Mouse (Mus musculus) CH12.LX (cell line): ENCODE data around the gene Uqcrq. TPM values are rescaled to one million over a fixed set of nuclear protein-coding genes. Genes with fewer than 3 reads are reported as not detected.

Source experiments
- DNase-seq: peaks from one replicate; pipeline ENCODE4 v3.0.0-alpha.2; 2013; ENCODE audit errors: extremely low read depth
- H3K27ac ChIP-seq: 2 replicates; pipeline ENCODE4 v1.5.1; 2012; ENCODE audit warnings: low read depth, mild to moderate bottlenecking, control low read depth, moderate library complexity; ENCODE audit not compliant: insufficient read depth
- H3K27me3 ChIP-seq: replicated peaks from 2 replicates; pipeline ENCODE3; 2012; ENCODE audit warnings: inconsistent platforms
- H3K36me3 ChIP-seq, 2 experiments: replicated peaks in 1 of 2; 2 replicates each; pipeline versions ENCODE3 to v1.6.1; 2012; ENCODE audit warnings: inconsistent platforms in 1 of 2, low read length in 1 of 2, mild to moderate bottlenecking in 1 of 2, mixed read lengths in 1 of 2, moderate library complexity in 1 of 2; ENCODE audit not compliant: control insufficient read depth in 1 of 2, insufficient read depth in 1 of 2
- H3K4me1 ChIP-seq, 2 experiments: 2 replicates each; pipeline ENCODE4 v1.6.1; 2012; ENCODE audit warnings: inconsistent platforms in 1 of 2, moderate library complexity in 1 of 2; ENCODE audit not compliant: insufficient read depth in 2 of 2, control insufficient read depth in 1 of 2
- H3K4me2 ChIP-seq: 2 replicates; pipeline ENCODE4 v1.6.1; 2012; ENCODE audit warnings: low read depth, mild to moderate bottlenecking, control low read depth; ENCODE audit not compliant: poor library complexity, insufficient read depth, severe bottlenecking
- H3K4me3 ChIP-seq, 3 experiments: fragments of 150-350 bp in 1 of 3; sonication (generic) in 1 of 3; replicated peaks in 1 of 3; 2 replicates each; pipeline versions ENCODE3 to v1.5.1; 2011 to 2012; ENCODE audit warnings: low read depth in 2 of 3, low read length in 2 of 3, mild to moderate bottlenecking in 2 of 3, moderate library complexity in 2 of 3, control low read depth in 1 of 3, improper control_type of control experiment in 1 of 3, inconsistent platforms in 1 of 3, mixed read lengths in 1 of 3; ENCODE audit not compliant: poor library complexity in 1 of 3
- H3K79me2 ChIP-seq: replicated peaks from 2 replicates; pipeline ENCODE4 v1.6.1; 2012; ENCODE audit warnings: mild to moderate bottlenecking, moderate library complexity; ENCODE audit not compliant: control insufficient read depth, poor library complexity, insufficient read depth, severe bottlenecking; ENCODE audit errors: extremely low read depth
- H3K9ac ChIP-seq: 2 replicates; pipeline ENCODE4 v1.6.1; 2012; ENCODE audit warnings: low read depth, mild to moderate bottlenecking, control low read depth, moderate library complexity; ENCODE audit not compliant: insufficient read depth
- H3K9me3 ChIP-seq: replicated peaks from 2 replicates; pipeline ENCODE3; 2012; ENCODE audit warnings: low read length, inconsistent platforms, mixed read lengths
- BHLHE40 ChIP-seq: IDR thresholded peaks from 2 replicates; pipeline ENCODE4 v1.6.1; 2011; ENCODE audit warnings: mild to moderate bottlenecking, low read depth, low read length, improper control_type of control experiment
- CHD1 ChIP-seq: IDR thresholded peaks from 2 replicates; pipeline ENCODE4 v1.6.1; 2012; ENCODE audit warnings: low read depth, low read length, improper control_type of control experiment, inconsistent platforms
- E2F4 ChIP-seq: IDR thresholded peaks from 2 replicates; pipeline ENCODE4 v1.6.1; 2011; ENCODE audit warnings: low read depth, low read length, improper control_type of control experiment; ENCODE audit not compliant: insufficient replicate concordance
- ELF1 ChIP-seq: IDR thresholded peaks from 2 replicates; pipeline ENCODE4 v1.6.1; 2014; ENCODE audit warnings: low read depth, mild to moderate bottlenecking, inconsistent platforms, low read length, improper control_type of control experiment
- ETS1 ChIP-seq: conservative IDR thresholded peaks from 2 replicates; pipeline ENCODE4 v1.6.1; 2012; ENCODE audit warnings: low read depth, mild to moderate bottlenecking, inconsistent platforms, low read length, improper control_type of control experiment, moderate library complexity
- HCFC1 ChIP-seq: IDR thresholded peaks from 2 replicates; pipeline ENCODE4 v1.6.1; 2012; ENCODE audit warnings: low read depth, mild to moderate bottlenecking, inconsistent platforms, low read length, improper control_type of control experiment
- IRF4 ChIP-seq: IDR thresholded peaks from 2 replicates; pipeline ENCODE4 v1.6.1; 2014; ENCODE audit warnings: low read depth, mild to moderate bottlenecking, inconsistent platforms, low read length, improper control_type of control experiment
- JUN ChIP-seq: IDR thresholded peaks from 2 replicates; pipeline ENCODE4 v1.6.1; 2011; ENCODE audit warnings: low read depth, mild to moderate bottlenecking, low read length, improper control_type of control experiment, moderate library complexity; ENCODE audit not compliant: insufficient read depth
- JUND ChIP-seq: conservative IDR thresholded peaks from 2 replicates; pipeline ENCODE4 v1.6.1; 2011; ENCODE audit warnings: low read depth, low read length, improper control_type of control experiment
- KAT2A ChIP-seq: IDR thresholded peaks from 2 replicates; pipeline ENCODE4 v1.6.1; 2012; ENCODE audit warnings: low read length, improper control_type of control experiment, inconsistent platforms; ENCODE audit not compliant: insufficient replicate concordance
- MAX ChIP-seq: IDR thresholded peaks from 2 replicates; pipeline ENCODE4 v1.6.1; 2011; ENCODE audit warnings: low read length, improper control_type of control experiment
- MXI1 ChIP-seq: IDR thresholded peaks from 2 replicates; pipeline ENCODE4 v1.6.1; 2011; ENCODE audit warnings: mild to moderate bottlenecking, low read depth, low read length, improper control_type of control experiment
- NELFE ChIP-seq: IDR thresholded peaks from 2 replicates; pipeline ENCODE4 v1.6.1; 2011; ENCODE audit warnings: low read depth, low read length, improper control_type of control experiment
- PAX5 ChIP-seq: IDR thresholded peaks from 2 replicates; pipeline ENCODE4 v1.6.1; 2012; ENCODE audit warnings: low read length, inconsistent platforms, mixed read lengths
- POLR2A ChIP-seq: IDR thresholded peaks from 2 replicates; pipeline ENCODE4 v1.6.1; 2011; ENCODE audit warnings: low read depth, mild to moderate bottlenecking, improper control_type of control experiment, low read length
- RAD21 ChIP-seq: IDR thresholded peaks from 2 replicates; pipeline ENCODE4 v1.6.1; 2011; ENCODE audit warnings: low read depth, mild to moderate bottlenecking, low read length, improper control_type of control experiment, moderate library complexity
- RCOR1 ChIP-seq: conservative IDR thresholded peaks from 2 replicates; pipeline ENCODE4 v1.6.1; 2012; ENCODE audit warnings: low read depth, mild to moderate bottlenecking, inconsistent platforms, low read length, improper control_type of control experiment
- SIN3A ChIP-seq: IDR thresholded peaks from 2 replicates; pipeline ENCODE4 v1.6.1; 2012; ENCODE audit warnings: low read length, improper control_type of control experiment, inconsistent platforms
- SMC3 ChIP-seq: IDR thresholded peaks from 2 replicates; pipeline ENCODE4 v1.6.1; 2011; ENCODE audit warnings: low read depth, low read length, improper control_type of control experiment
- TCF12 ChIP-seq: IDR thresholded peaks from 2 replicates; pipeline ENCODE4 v1.6.1; 2014; ENCODE audit warnings: low read depth, mild to moderate bottlenecking, inconsistent platforms, low read length, improper control_type of control experiment
- UBTF ChIP-seq: IDR thresholded peaks from 2 replicates; pipeline ENCODE4 v1.6.1; 2012; ENCODE audit warnings: low read depth, mild to moderate bottlenecking, inconsistent platforms, low read length, improper control_type of control experiment, moderate library complexity
- USF1 ChIP-seq: IDR thresholded peaks from 2 replicates; pipeline ENCODE4 v1.6.1; 2014; ENCODE audit warnings: low read depth, mild to moderate bottlenecking, inconsistent platforms, low read length, improper control_type of control experiment
- ZKSCAN1 ChIP-seq: IDR thresholded peaks from 2 replicates; pipeline ENCODE4 v1.6.1; 2012; ENCODE audit warnings: low read depth, inconsistent platforms, low read length, improper control_type of control experiment, borderline replicate concordance
- ZMIZ1 ChIP-seq: IDR thresholded peaks from 2 replicates; pipeline ENCODE4 v1.6.1; 2012; ENCODE audit warnings: low read depth, mild to moderate bottlenecking, inconsistent platforms, low read length, improper control_type of control experiment
- dilution Hi-C: fragments of 300-500 bp; cut with MboI; formaldehyde crosslinking; loops from 2 replicates; pipeline ENCODE4 v1.14.3; 2020; ENCODE audit warnings: low sequenced_read_pairs; ENCODE audit not compliant: extremely low pct_unique_long_range_greater_than_20kb, extremely low pct_ligation_motif_present
- in situ Hi-C: fragments of 300-500 bp; cut with MboI; formaldehyde crosslinking; loops from 3 replicates; pipeline ENCODE4 v1.14.3; 2019; ENCODE audit warnings: low sequenced_read_pairs, low pct_ligation_motif_present, low pct_unique_long_range_greater_than_20kb, mixed read lengths
- polyA plus RNA-seq: library from polyadenylated mRNA; unstranded; fragments of >175 nt; gene quantifications from 2 replicates; pipeline ENCODE4 v1.2.1, GENCODE M21; 2012; ENCODE audit warnings: low read depth; ENCODE audit not compliant: insufficient read length
- total RNA-seq, 2 experiments: library from RNA; depleted of rRNA; stranded (reverse); fragments of 300-350 nt in 1 of 2; fragments of >200 nt in 1 of 2; gene quantifications; 2 replicates each; pipeline ENCODE4 v1.2.3; 2012 to 2014

Uqcrq gene
- total and polyA plus RNA-seq, 3 experiments, result 120 to 765 (median 168) TPM

DNA sequence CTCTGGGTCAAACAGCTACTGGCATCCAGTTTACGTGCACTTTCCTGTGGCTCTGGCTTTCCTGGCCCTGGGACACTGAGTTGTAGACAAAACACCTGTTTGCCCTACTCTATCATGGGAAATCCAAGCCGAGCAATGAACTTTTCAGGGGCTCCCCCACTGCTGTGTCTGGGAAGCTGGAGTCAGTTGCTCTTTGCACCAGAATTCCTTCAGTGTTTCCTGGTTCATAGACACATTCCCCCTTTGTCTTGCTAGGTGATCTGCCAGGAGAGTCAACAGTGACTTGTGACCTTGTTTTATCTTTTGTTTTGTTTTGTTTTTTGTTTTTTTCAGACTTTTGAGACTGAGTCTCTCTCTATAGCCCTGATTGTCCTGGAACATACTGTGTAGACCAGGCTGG is 20.7 kb upstream of the Uqcrq start:
- H3K9ac ChIP-seq, result no peak overlapping the region
- dilution Hi-C loops, result no loop called here
- H3K79me2 ChIP-seq, result no peaks in the 10 kb centered on the region
- no peaks in the 10 kb centered on the region for H3K36me3 ChIP-seq
- H3K9me3 ChIP-seq, result no peaks in the 10 kb centered on the region
- no peak overlapping the region for H3K4me2 ChIP-seq
- DNase-seq, result no peak
- 0 out of 4 replicates have a peak, but pooled peaks cover 0 to 2% of the 10 kb centered on the region in 2 experiments for H3K4me1 ChIP-seq
- H3K4me3 ChIP-seq, result no peak overlapping the region
- TF ChIP-seq E2F4 (no peak), ZKSCAN1 (no peak), RAD21 (no peak), NELFE (no peak), SMC3 (no peak), ELF1 (no peak), POLR2A (no peak), JUN (no peak), HCFC1 (no peak), KAT2A (no peak), RCOR1 (no peak), IRF4 (no peak), JUND (no peak), ZMIZ1 (no peak), ETS1 (no peak), BHLHE40 (no peak), USF1 (no peak), TCF12 (no peak), MXI1 (no peak)
- in situ Hi-C loops, result no loop called here
- peaks cover 1% of the 10 kb centered on the region for H3K27me3 ChIP-seq
- H3K27ac ChIP-seq, result no peak overlapping the region

GRCm38 (mm10) chr11:53450070-53450705 is 19.6 kb upstream of the Uqcrq start:
- Histone ChIP-seq H3K79me2 (no peaks in the 10 kb centered on the region), H3K27me3 (peaks cover 1% of the 10 kb centered on the region)
- dilution Hi-C loops, result no loop called here

More at GRCm38 (mm10) chr11:53450070-53450705, 19.6 kb upstream of the Uqcrq start:
- Histone ChIP-seq H3K4me1 (0 out of 4 replicates have a peak, but pooled peaks cover 0 to 2% of the 10 kb centered on the region in 2 experiments), H3K9ac (no peak overlapping the region), H3K4me3 (no peak overlapping the region), H3K4me2 (no peak overlapping the region), H3K27ac (no peak overlapping the region), H3K9me3 (no peaks in the 10 kb centered on the region), H3K36me3 (no peaks in the 10 kb centered on the region)
- DNase-seq, result no peak
- no peak for TF ChIP-seq ZMIZ1
- TF ChIP-seq SIN3A, result no peak
- TF ChIP-seq CHD1, result no peak
- TF ChIP-seq TCF12, result no peak
- no peak for TF ChIP-seq POLR2A
- no peak for TF ChIP-seq USF1
- TF ChIP-seq MAX, result no peak
- TF ChIP-seq PAX5, result no peak
- no peak for TF ChIP-seq UBTF
- in situ Hi-C loops, result no loop called here
